Mouse (Mus musculus) heart, postnatal 10 days (tissue): ENCODE measurements around the gene Gm42417. TPM values are rescaled to one million over a fixed set of nuclear protein-coding genes. Genes with fewer than 3 reads are reported as not detected.

ENCODE experiments used
- DNase-seq, 2 experiments: peaks; one replicate each; pipeline ENCODE4 v3.0.0; 2021
- intact Hi-C: fragments of 180-260 bp; cut with DNase I; formaldehyde crosslinking; loops from one replicate; pipeline ENCODE4 v1.15.1; 2025
- total RNA-seq, 2 experiments: library from RNA; stranded (reverse); gene quantifications; 2 replicates each; pipeline ENCODE4 v1.2.3; 2021

The Gm42417 gene
- total RNA-seq, 2 experiments from 2014 or later, result 90.6 to 123 TPM

DNA sequence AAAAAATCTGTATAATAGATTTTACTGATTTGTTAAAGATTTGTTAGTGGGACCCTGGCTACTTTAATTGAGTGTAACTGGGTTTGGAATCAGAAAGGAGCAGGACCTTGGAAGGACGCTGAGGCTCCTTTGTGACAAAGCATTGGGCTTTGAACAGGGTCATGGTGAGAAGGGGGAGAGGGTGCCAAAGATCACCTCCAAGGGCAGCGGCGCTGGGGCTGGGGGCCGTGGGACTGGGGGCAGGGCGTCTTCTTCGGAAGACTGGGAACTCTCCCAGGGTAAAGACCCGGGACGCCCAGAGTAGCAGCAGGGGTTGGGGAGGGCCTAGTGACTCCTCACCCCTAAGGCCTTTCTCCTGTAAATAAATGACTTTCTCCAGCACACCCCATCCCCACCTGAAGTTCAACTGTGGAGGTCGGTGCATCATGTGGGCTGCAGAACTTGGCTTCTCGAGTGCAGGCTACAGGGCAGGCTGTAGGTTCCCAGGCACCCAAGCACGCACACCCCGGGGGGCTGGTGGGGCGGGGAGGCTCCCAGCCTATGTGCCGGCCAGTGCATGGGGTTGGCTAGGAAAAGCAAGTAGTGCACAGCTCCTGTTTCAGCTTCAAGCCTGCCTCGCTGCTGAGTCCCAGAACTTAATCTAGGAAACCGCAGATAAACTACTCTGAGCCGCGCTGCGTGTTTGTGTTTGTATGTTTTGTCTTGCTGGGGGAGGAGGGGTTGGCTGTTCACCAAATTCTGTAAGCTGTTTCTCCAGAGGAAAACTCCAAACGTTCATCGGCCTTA lies 28.8 kb upstream of the Gm42417 start:
- intact Hi-C loops, result no loop called here

DNA sequence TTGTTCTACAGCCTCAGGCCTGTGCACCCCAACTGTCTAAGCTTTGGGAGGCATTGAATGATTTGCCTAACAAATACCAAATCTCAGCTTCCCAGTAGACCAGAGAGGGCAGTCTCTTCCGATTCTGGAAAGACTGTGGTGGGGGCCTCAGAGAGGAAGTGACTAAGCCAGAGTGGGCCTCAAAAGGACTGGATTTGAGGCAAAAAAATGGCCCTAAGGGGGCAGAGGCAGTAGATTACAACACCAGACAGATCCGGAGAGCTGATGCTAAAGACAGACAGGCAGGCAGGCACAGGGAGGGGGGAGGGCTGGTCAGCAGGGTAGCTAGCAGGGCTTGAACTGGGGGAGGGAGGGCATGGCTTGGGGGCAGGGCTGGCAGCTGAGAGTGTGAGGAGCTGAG lies 27.2 kb upstream of the Gm42417 start:
- intact Hi-C loops, result no loop called here
- DNase-seq, result no peak

More for the DNA sequence above, 28.8 kb upstream of the Gm42417 start:
- DNase-seq, result no peak

DNA sequence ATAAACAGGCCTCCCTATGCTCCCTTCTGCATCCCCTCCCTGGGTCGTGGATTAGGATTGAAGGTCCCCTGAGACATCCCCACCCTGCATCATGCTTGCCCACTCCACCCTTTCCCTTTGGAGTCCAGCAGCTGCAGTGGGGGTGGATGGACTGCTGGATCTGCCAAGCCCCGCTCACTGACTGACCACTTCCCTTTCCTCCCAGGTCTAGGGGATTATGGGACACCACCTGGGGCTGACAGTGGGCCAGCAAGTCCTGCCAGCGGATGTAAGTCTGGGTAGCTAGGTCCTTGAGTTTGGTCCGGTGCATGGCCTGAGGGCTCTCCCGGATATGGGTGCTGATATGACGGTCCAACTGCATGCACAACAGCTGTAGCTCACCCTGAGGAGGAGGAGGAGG lies 24.9 kb upstream of the Gm42417 start:
- DNase-seq, result peak; percentile 66 to 70
- intact Hi-C loops, result no loop called here

GRCm38 (mm10) chr1:36563632-36564031 lies 24.4 kb upstream of the Gm42417 start:
- intact Hi-C loops, result no loop called here
- DNase-seq, result no peak

GRCm38 (mm10) chr1:36563197-36563596 lies 24.0 kb upstream of the Gm42417 start:
- no peak for DNase-seq
- intact Hi-C loops, result no loop called here

DNA sequence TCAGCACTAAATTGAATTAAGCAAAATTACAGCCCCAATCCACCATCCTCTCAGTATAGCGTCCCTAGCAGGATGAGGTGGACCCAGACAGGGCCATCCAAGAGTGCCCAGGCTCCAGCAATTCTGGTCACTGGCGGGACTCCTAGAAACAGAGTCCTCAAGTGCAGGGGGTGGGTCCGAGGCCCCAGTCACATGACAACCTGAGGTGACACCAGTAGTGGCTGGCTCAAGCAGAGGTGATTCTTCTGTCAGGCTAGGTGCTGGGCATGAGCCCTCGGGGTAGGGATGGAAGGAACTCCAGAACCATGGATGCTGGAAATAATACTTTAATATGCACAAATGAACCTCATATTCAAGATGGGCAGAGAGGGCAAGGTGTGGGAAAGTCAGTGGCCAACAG lies 23.2 kb upstream of the Gm42417 start:
- intact Hi-C loops, result no loop called here
- DNase-seq, result no peak

- intact Hi-C loops, result no loop called here
- no peak for DNase-seq
Measured at GRCm38 (mm10) chr1:36560903-36561302, 21.7 kb upstream of the Gm42417 start.

- DNase-seq, result no peak
- intact Hi-C loops, result no loop called here
Measured at GRCm38 (mm10) chr1:36559888-36560287, 20.7 kb upstream of the Gm42417 start.

DNA sequence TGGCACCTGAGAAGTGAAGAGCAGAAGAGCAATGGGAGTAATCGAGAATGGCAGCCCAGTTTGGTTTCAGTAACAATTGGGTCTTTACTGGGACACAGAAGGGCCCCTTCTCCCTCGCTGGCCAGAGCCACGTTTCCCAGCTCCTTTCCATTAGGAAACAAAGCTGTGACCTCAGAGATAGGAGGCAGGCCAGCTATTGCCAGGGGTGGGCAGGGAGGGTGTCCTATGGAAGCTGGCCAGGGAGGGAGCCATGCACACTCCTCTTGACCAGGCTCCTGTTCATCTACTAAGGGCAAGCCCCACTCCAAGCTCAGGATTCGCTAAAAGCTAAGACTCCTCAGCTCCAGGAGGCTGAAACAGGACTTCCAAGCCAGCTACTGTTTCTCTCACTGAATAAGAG lies 20.0 kb upstream of the Gm42417 start:
- intact Hi-C loops, result no loop called here
- no peak for DNase-seq

DNA sequence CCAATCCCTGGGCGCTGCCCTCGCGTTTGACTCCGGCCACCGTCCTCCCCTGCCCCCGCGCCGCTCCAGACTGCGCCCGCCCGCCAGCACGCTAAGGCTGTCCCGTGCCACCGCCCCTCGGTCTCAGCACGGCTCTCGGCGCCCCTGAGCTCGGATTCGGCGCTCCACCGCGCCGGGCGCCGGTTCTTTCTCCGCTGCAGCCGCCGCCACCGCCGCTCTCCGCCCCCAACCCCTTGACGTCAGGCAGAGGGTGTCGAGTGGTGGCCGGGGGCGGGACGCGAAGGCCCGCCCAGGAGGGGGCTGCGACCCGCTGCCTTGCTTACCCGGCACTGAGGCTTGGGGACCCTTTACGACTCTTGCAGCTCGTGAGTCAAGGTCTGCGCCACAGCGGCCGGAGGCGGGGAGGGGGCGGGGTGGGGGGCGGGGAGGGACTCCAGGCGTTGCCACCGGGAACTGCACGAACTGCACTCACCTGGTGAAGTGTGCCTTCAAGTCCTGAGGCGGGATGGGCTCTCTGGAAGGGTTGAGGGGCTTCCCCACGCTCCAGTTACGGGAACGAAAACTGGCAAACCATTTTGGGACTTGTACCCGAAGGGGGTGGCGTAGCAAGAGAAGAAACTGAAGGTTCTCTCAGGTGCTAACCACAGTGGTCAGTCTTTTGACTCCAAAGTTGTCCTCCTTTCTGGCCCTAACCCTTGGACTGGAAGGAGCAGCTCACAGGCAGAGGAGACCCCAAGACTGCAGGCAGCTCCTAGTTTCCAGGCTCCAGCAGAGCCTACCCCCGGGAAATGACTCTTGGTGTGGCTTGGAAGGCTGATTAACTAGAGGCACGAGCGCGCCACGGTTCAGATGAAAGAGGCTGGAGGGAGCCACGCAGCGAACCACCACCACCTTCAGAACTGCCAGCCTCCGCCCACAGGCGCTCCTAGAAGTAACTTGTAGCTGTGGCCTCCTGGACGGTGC lies 19.1 kb upstream of the Gm42417 start, which contains the start of gene Sema4c:
Sema4c (minus strand) TSS at position 319 of the 963 bp plus-strand sequence.
- DNase-seq, result peak; percentile 82 to 83
- intact Hi-C loops, result no loop called here

DNA sequence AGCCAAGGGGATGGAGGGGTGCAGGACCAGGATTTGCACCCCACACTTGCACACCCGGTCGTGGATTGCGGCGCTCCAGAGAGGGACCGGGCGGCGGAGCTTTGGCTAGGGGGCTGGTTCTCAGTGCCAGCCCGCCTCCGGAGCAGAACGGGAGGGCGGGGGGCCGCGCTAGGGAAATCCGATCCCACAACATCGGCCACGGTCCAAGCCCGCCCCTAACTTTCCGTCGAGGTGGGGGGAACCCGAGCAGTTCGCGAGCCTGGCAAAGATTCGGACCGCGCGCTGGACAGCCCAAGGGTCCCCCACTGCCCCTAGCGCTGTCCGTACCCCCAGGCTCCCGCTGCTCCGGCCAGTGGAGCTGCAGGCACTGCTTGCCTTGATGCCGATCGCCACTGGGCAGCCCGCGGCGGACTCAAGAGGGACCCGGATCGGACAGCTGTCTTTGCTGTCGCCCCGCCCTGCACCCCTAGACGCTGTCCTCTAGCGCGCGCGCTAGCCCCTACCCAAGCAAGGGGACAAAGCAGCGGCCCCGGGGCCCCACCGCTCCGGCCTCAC lies 18.3 kb upstream of the Gm42417 start:
- DNase-seq, result peak; percentile 92
- intact Hi-C loops, result loop anchor here (2.0 kb wide), 1 partner anchor 77 kb away; no protein-coding TSS in a partner anchor

GRCm38 (mm10) chr1:36556553-36557456 lies 17.6 kb upstream of the Gm42417 start:
- intact Hi-C loops, result loop anchor here (1.0 to 2.0 kb wide), 2 partner anchors 32 to 78 kb away; no protein-coding TSS in a partner anchor
- DNase-seq, result peak; percentile 95 to 96

DNA sequence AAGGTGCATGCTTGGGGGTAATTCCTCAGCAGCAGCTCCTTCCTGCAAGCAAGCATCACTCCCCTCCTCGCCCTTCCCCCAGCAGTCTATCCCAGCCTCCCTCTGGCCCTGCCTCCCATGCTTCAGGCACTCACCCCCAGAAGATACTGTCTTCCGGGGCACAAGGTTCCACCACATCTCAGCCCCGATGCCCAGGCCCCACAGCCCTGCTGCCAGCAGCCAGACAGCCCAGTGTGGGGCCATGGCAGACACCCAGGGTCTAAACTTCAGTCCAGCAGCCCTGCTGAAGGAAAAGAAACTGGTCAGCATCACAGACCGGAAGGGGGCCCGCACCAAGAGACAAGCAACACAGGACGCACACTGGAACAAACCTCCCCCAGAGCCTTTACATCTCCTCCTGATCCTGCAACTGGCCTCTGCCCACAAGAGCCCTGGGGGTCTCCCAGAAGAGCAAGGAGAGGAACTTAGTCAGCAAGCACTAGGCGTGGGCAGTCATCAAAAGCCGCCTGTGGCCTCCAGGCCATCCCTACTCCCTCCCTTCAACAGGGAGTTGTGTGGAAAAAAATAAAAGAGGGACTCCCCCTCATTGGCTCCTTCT lies 16.7 kb upstream of the Gm42417 start:
- DNase-seq, result peak in 1 of 2 experiments; percentile 60
- intact Hi-C loops, result loop anchor here (1.0 to 2.0 kb wide), 2 partner anchors 33 to 79 kb away; no protein-coding TSS in a partner anchor

DNA sequence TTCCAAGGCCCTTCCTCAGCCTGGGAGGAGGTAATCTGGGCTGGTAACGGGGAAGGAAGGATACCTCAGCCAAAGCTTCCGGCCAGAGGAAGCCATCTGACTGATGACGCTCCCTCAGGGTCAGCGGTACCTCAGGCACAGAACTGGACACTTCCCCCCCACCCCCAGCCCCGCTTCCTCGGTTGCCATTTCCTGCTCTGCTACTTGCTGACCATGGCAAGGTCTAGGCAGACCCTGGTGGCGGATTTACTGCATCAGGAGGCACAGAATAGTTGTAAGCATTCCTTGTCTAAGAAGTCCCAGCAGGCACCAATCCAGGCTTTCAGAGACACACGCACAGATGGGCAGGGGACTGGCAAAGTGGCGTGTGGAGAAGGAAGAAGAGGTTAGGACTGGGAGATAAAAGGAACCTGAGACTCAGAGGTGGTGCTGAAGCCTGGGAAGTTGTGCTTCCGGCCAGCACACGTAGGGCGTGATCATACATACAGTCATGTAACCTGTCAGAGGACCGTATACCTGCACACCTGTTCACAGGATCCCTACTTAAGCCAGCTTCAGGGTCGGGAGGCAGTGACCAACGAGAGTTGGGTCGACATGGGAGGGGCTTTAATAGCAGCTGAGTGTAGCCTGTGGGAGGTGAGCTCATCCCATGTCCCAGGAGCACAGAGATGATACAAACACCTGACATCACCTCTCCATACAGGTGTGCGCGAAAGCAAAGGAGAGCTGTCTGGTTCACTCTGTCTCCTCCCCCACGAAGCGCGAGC lies 15.6 kb upstream of the Gm42417 start:
- intact Hi-C loops, result no loop called here
- DNase-seq, result no peak

GRCm38 (mm10) chr1:36552506-36552905 lies 13.3 kb upstream of the Gm42417 start:
- intact Hi-C loops, result no loop called here
- DNase-seq, result no peak

DNA sequence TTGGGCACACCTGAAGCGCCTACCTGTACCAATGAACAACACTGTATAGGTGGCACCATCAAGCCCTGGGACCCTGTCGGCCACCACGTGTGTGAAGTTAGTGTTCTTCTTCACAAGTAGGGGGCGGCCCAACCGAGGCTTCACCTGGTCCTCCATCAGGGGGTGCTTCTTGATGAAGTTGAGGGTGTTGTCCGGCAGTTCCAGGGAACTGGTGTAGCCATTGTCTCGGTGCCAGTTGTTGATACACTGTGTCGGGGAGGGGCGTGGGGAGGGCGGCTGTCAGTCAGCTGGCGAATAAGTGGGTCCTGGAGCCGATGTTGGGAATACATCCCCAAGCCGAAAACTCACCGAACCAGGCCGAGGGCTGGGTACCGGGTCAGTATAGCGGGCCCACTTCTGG lies 12.7 kb upstream of the Gm42417 start:
- DNase-seq, result no peak
- intact Hi-C loops, result no loop called here

DNA sequence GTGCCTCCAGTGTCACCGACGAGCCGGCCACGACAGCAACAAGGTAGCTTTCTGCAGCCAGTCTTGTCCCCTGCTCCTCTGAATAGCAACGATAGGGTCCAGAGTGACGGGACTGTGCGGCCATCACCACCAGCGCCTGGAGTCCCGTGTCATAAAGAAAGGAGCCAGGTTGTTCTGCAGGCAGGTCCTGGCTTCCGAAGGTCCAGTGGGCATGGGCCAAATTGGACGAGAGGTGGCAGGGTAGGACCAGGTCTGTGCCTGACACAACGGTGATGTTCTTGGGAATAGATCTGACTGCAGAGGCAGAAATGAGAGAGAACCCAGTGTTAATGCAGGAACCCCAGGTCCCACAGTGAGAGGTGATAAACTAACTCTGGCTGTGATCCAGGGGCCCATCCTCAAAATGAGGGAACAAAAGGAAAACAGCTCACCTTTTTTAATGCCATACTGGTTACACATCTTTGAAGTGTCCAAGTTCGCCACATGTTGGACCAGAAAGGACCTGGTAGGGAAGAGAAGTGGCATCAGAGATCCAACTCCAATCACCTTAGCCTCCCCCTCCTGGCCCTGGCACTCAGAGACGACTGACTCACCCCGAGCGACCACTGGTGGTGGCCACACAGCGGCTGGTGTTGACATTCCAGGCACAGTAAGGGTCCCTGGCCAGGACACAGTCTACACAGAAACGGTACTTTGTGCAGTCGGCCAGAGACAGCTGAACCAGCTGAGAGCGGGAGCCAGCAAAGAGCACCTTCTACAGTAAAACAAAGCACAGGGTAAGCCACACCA lies 11.0 kb upstream of the Gm42417 start:
- no peak for DNase-seq
- intact Hi-C loops, result no loop called here

GRCm38 (mm10) chr1:36549491-36549890 lies 10.3 kb upstream of the Gm42417 start:
- no peak for DNase-seq
- intact Hi-C loops, result no loop called here
